Mouse (Mus musculus): ENCODE results near the gene Pcbp2.

- TF ChIP-seq CTCF (IDR thresholded peaks at IDR 0.05; ENCODE audit: low read depth) = no peak
- TF ChIP-seq EP300 (IDR thresholded peaks at IDR 0.05; ENCODE audit: low read depth) = no peak
Observed at GRCm38 (mm10) chr15:102516293-102516692, 46.0 kb downstream of the Pcbp2 start.

Data from liver, postnatal 0 days (tissue).